Mouse (Mus musculus): ENCODE data around the gene Tnfrsf13c. TPM values are rescaled to one million over a fixed set of nuclear protein-coding genes. Genes with fewer than 3 reads are reported as not detected.

Tnfrsf13c gene
- total and polyA plus RNA-seq, 2 experiments from 2014 or later, result 0.27 to 2.1 TPM

- 20% methylated on average over 4 of the region's 4 CpGs for WGBS
- no peak overlapping the region for H3K4me2 ChIP-seq (ENCODE audit: low read depth, low read length, poor library complexity, severe bottlenecking)
- no peak overlapping the region for H3K9ac ChIP-seq (replicated peaks; ENCODE audit: low read length, poor library complexity, severe bottlenecking)
- no peaks in the 10 kb centered on the region for H3K9me3 ChIP-seq (ENCODE audit: low read length)
- ATAC-seq (ENCODE audit: low FRiP score) (no peak), DNase-seq (ENCODE audit: low spot score) (no peak)
- H3K4me1 ChIP-seq (ENCODE audit: insufficient read depth, low read length), result peaks cover 3% of the 10 kb centered on the region; the same call in 1 of the 2 replicates
- H3K27me3 ChIP-seq (ENCODE audit: insufficient read depth, low read length), result peaks cover 56% of the 10 kb centered on the region
- H3K4me3 ChIP-seq (ENCODE audit: low read depth, low read length), result no peak overlapping the region
- no peak overlapping the region for H3K27ac ChIP-seq (ENCODE audit: low read depth, low read length)
- no peaks in the 10 kb centered on the region for H3K36me3 ChIP-seq (ENCODE audit: insufficient read depth, low read length)
- no peak for TF ChIP-seq CTCF (IDR thresholded peaks at IDR 0.05)
Observed at GRCm38 (mm10) chr15:82213222-82213621, 10.9 kb downstream of the Tnfrsf13c start.

- no peaks in the 10 kb centered on the region for H3K36me3 ChIP-seq (ENCODE audit: insufficient read depth, low read length)
- H3K4me3 ChIP-seq (ENCODE audit: low read depth, low read length), result peak within 1 kb of the TSS; percentile 40
- peak within 1 kb of the TSS; percentile 24; the same call in 1 of the 2 replicates for H3K9ac ChIP-seq (replicated peaks; ENCODE audit: low read length, poor library complexity, severe bottlenecking)
- WGBS, result under 1% methylated on average over 28 of the region's 34 CpGs
- no peak within 1 kb of the TSS for H3K27ac ChIP-seq (ENCODE audit: low read depth, low read length)
- no peak for TF ChIP-seq CTCF (IDR thresholded peaks at IDR 0.05)
- DNase-seq (ENCODE audit: low spot score) (no peak), ATAC-seq (ENCODE audit: low FRiP score) (no peak)
- peaks cover 3% of the 10 kb centered on the region; the same call in 1 of the 2 replicates for H3K4me1 ChIP-seq (ENCODE audit: insufficient read depth, low read length)
- peak within 1 kb of the TSS; percentile 62 for H3K4me2 ChIP-seq (ENCODE audit: low read depth, low read length, poor library complexity, severe bottlenecking)
- H3K9me3 ChIP-seq (ENCODE audit: low read length), result no peaks in the 10 kb centered on the region
- peaks cover 61% of the 10 kb centered on the region for H3K27me3 ChIP-seq (ENCODE audit: insufficient read depth, low read length)
Observed at GRCm38 (mm10) chr15:82212752-82213063, 11.5 kb downstream of the Tnfrsf13c start, which contains the start of gene Shisa8. Gene Shisa8, minus strand, starts transcription at chr15:82212815.

- Histone ChIP-seq H3K4me3 (ENCODE audit: low read depth, low read length) (peak overlapping the region; percentile 40), H3K27me3 (ENCODE audit: insufficient read depth, low read length) (peaks cover 61% of the 10 kb centered on the region), H3K4me2 (ENCODE audit: low read depth, low read length, poor library complexity, severe bottlenecking) (peak overlapping the region; percentile 62), H3K9ac (replicated peaks; ENCODE audit: low read length, poor library complexity, severe bottlenecking) (peak overlapping the region; percentile 24; the same call in 1 of the 2 replicates), H3K9me3 (ENCODE audit: low read length) (no peaks in the 10 kb centered on the region), H3K36me3 (ENCODE audit: insufficient read depth, low read length) (no peaks in the 10 kb centered on the region), H3K27ac (ENCODE audit: low read depth, low read length) (no peak overlapping the region), H3K4me1 (ENCODE audit: insufficient read depth, low read length) (peaks cover 7% of the 10 kb centered on the region; the same call in 1 of the 2 replicates)
- DNase-seq (ENCODE audit: low spot score) (no peak), ATAC-seq (ENCODE audit: low FRiP score) (0 out of 2 replicates have a peak, but pooled peaks have one; percentile 24)
- WGBS, result 2% methylated on average over 102 of the region's 112 CpGs
- TF ChIP-seq CTCF (IDR thresholded peaks at IDR 0.05), result peak; percentile 6; the same call in 1 of the 2 replicates
Observed at GRCm38 (mm10) chr15:82211911-82212751, 12.0 kb downstream of the Tnfrsf13c start.

GRCm38 (mm10) chr15:82211281-82211680 lies 12.9 kb downstream of the Tnfrsf13c start:
- TF ChIP-seq CTCF (IDR thresholded peaks at IDR 0.05), result no peak
- WGBS, result 4% methylated on average over 11 of the region's 11 CpGs
- no peaks in the 10 kb centered on the region for H3K9me3 ChIP-seq (ENCODE audit: low read length)
- peaks cover 12% of the 10 kb centered on the region; the same call in 1 of the 2 replicates for H3K4me1 ChIP-seq (ENCODE audit: insufficient read depth, low read length)
- ATAC-seq (ENCODE audit: low FRiP score) (no peak), DNase-seq (ENCODE audit: low spot score) (no peak)
- no peak overlapping the region for H3K27ac ChIP-seq (ENCODE audit: low read depth, low read length)
- H3K4me3 ChIP-seq (ENCODE audit: low read depth, low read length), result peak overlapping the region; percentile 40
- peaks cover 67% of the 10 kb centered on the region for H3K27me3 ChIP-seq (ENCODE audit: insufficient read depth, low read length)
- H3K36me3 ChIP-seq (ENCODE audit: insufficient read depth, low read length), result no peaks in the 10 kb centered on the region; the same call in 1 of the 2 replicates
- no peak overlapping the region for H3K9ac ChIP-seq (replicated peaks; ENCODE audit: low read length, poor library complexity, severe bottlenecking)
- peak overlapping the region; percentile 62 for H3K4me2 ChIP-seq (ENCODE audit: low read depth, low read length, poor library complexity, severe bottlenecking)

GRCm38 (mm10) chr15:82210801-82211200 lies 13.4 kb downstream of the Tnfrsf13c start:
- no peak overlapping the region for H3K4me2 ChIP-seq (ENCODE audit: low read depth, low read length, poor library complexity, severe bottlenecking)
- no peak overlapping the region for H3K9ac ChIP-seq (replicated peaks; ENCODE audit: low read length, poor library complexity, severe bottlenecking)
- DNase-seq (ENCODE audit: low spot score) (no peak), ATAC-seq (ENCODE audit: low FRiP score) (no peak)
- 62% methylated on average over 1 of the region's 1 CpGs for WGBS
- no peaks in the 10 kb centered on the region; the same call in 1 of the 2 replicates for H3K36me3 ChIP-seq (ENCODE audit: insufficient read depth, low read length)
- peaks cover 9% of the 10 kb centered on the region; the same call in 1 of the 2 replicates for H3K4me1 ChIP-seq (ENCODE audit: insufficient read depth, low read length)
- no peak for TF ChIP-seq CTCF (IDR thresholded peaks at IDR 0.05)
- no peaks in the 10 kb centered on the region for H3K9me3 ChIP-seq (ENCODE audit: low read length)
- no peak overlapping the region for H3K4me3 ChIP-seq (ENCODE audit: low read depth, low read length)
- H3K27me3 ChIP-seq (ENCODE audit: insufficient read depth, low read length), result peaks cover 68% of the 10 kb centered on the region
- no peak overlapping the region for H3K27ac ChIP-seq (ENCODE audit: low read depth, low read length)

All from midbrain, postnatal 0 days (tissue).